Mouse (Mus musculus) liver, embryonic 14.5 days (tissue): ENCODE data around the gene Tacr1.

Experiments
- CTCF ChIP-seq: IDR thresholded peaks from 2 replicates; pipeline ENCODE4 v1.5.1; 2016; ENCODE audit warnings: antibody characterized with exemption, low read depth, control low read depth
- EP300 ChIP-seq: IDR thresholded peaks from 2 replicates; pipeline ENCODE4 v1.6.1; 2016; ENCODE audit warnings: antibody characterized with exemption, low read depth

- TF ChIP-seq CTCF (no peak), EP300 (no peak)
These were observed 26.0 kb upstream of the Tacr1 start for GRCm38 (mm10) chr6:82376144-82376543.
